Mouse (Mus musculus): Measurements from ENCODE around the gene Tmem25.

- TF ChIP-seq GATA1 (IDR thresholded peaks at IDR 0.05; ENCODE audit: low read length) (no peak), TAL1 (IDR thresholded peaks at IDR 0.05; ENCODE audit: low read length) (no peak)
Measured at GRCm38 (mm10) chr9:44826660-44827059, 27.6 kb upstream of the Tmem25 start.

Data from erythroblast, embryonic 14.5 days (primary cell).